Mouse (Mus musculus) neural tube, embryonic 11.5 days (tissue): ENCODE data around the gene Pcdh15. TPM values are rescaled to one million over a fixed set of nuclear protein-coding genes. Genes with fewer than 3 reads are reported as not detected.

ENCODE experiments used
- ATAC-seq: fragments of 200-750 bp; cut with Nextera tagmentation; 2 replicates; pipeline ENCODE4 v1.8.0; 2017; ENCODE audit warnings: moderate number of reproducible peaks, mild to moderate bottlenecking, moderate TSS enrichment, moderate library complexity; ENCODE audit not compliant: insufficient read depth, low FRiP score, low TSS enrichment
- DNase-seq: peaks from one replicate; pipeline ENCODE4 v3.0.0-alpha.2; 2015; ENCODE audit warnings: low spot score
- H3K27ac ChIP-seq: fragments of 300-500 bp; sonication (generic); 2 replicates; pipeline ENCODE4 v1.5.1; 2014; ENCODE audit warnings: low read depth, mild to moderate bottlenecking, low read length
- H3K27me3 ChIP-seq: fragments of 300-500 bp; sonication (generic); 2 replicates; pipeline ENCODE4 v1.6.1; 2014; ENCODE audit warnings: mild to moderate bottlenecking, low read length, mixed read lengths; ENCODE audit not compliant: control insufficient read depth, insufficient read depth
- H3K36me3 ChIP-seq: fragments of 300-500 bp; sonication (generic); 2 replicates; pipeline ENCODE4 v1.6.1; 2014; ENCODE audit warnings: mild to moderate bottlenecking, low read length, moderate library complexity, mixed read lengths; ENCODE audit not compliant: control insufficient read depth, insufficient read depth
- H3K4me1 ChIP-seq: fragments of 300-500 bp; sonication (generic); 2 replicates; pipeline ENCODE4 v1.6.1; 2014; ENCODE audit warnings: low read length, mixed read lengths; ENCODE audit not compliant: control insufficient read depth, insufficient read depth
- H3K4me2 ChIP-seq: fragments of 300-500 bp; sonication (generic); 2 replicates; pipeline ENCODE4 v1.6.1; 2014; ENCODE audit warnings: low read depth, mild to moderate bottlenecking, moderate library complexity
- H3K4me3 ChIP-seq: fragments of 300-500 bp; sonication (generic); 2 replicates; pipeline ENCODE4 v1.5.1; 2014; ENCODE audit warnings: low read depth, low read length
- H3K9ac ChIP-seq: fragments of 300-500 bp; sonication (generic); 2 replicates; pipeline ENCODE4 v1.6.1; 2014; ENCODE audit warnings: mild to moderate bottlenecking, low read length
- H3K9me3 ChIP-seq: fragments of 300-500 bp; sonication (generic); 2 replicates; pipeline ENCODE4 v1.6.1; 2016; ENCODE audit warnings: low read length; ENCODE audit not compliant: control insufficient read depth
- whole genome bisulfite sequencing: fragments of 180-500 bp; shearing (Covaris S2); extraction: QIAGEN DNeasy Blood & Tissue Kit; methylation state at CpG from one replicate; pipeline ENCODE4 v1.1.7; 2014; 5-methylcytosine and 5-hydroxymethylcytosine counted together
- polyA plus RNA-seq: library from polyadenylated mRNA; unstranded; fragments of >200 nt; fragmentation: Nextera tagmentation; extraction: Ambion mirVana; gene quantifications from 2 replicates; pipeline ENCODE4 v1.2.1, GENCODE M21; 2014

The Pcdh15 gene
- polyA plus RNA-seq, 1 experiment from 2014 or later: 1.9 TPM

- H3K9me3 ChIP-seq: no peaks in the 10 kb centered on the region
- H3K36me3 ChIP-seq: no peaks in the 10 kb centered on the region
- H3K27ac ChIP-seq: no peak overlapping the region
- DNase-seq (no peak), ATAC-seq (no peak)
- H3K9ac ChIP-seq: no peak overlapping the region
- H3K4me1 ChIP-seq: no peaks in the 10 kb centered on the region
- WGBS: 97% methylated on average over 5 of the region's 5 CpGs
- H3K4me2 ChIP-seq: no peak overlapping the region
- no peaks in the 10 kb centered on the region for H3K27me3 ChIP-seq
- no peak overlapping the region for H3K4me3 ChIP-seq
Measured at GRCm38 (mm10) chr10:73574711-73575297, 475.7 kb downstream of the Pcdh15 start.

- WGBS: 85% methylated on average over 1 of the region's 1 CpGs
- H3K4me2 ChIP-seq: no peak overlapping the region
- no peaks in the 10 kb centered on the region for H3K36me3 ChIP-seq
- ATAC-seq (no peak), DNase-seq (no peak)
- H3K27me3 ChIP-seq: no peaks in the 10 kb centered on the region
- no peak overlapping the region for H3K4me3 ChIP-seq
- H3K9ac ChIP-seq: no peak overlapping the region
- H3K9me3 ChIP-seq: no peaks in the 10 kb centered on the region
- H3K27ac ChIP-seq: no peak overlapping the region
- H3K4me1 ChIP-seq: no peaks in the 10 kb centered on the region
Measured at GRCm38 (mm10) chr10:73667501-73667900, 568.4 kb downstream of the Pcdh15 start.

GRCm38 (mm10) chr10:73700519-73701286 is 601.6 kb downstream of the Pcdh15 start:
- no peaks in the 10 kb centered on the region for H3K4me1 ChIP-seq
- ATAC-seq (no peak), DNase-seq (no peak)
- H3K4me3 ChIP-seq: no peak overlapping the region
- no peaks in the 10 kb centered on the region for H3K27me3 ChIP-seq
- no peaks in the 10 kb centered on the region for H3K9me3 ChIP-seq
- H3K4me2 ChIP-seq: no peak overlapping the region
- no peak overlapping the region for H3K27ac ChIP-seq
- H3K36me3 ChIP-seq: no peaks in the 10 kb centered on the region
- 79% methylated on average over 5 of the region's 5 CpGs for WGBS
- H3K9ac ChIP-seq: no peak overlapping the region

- Histone ChIP-seq H3K27me3 (no peaks in the 10 kb centered on the region), H3K27ac (no peak overlapping the region), H3K9me3 (no peaks in the 10 kb centered on the region), H3K4me3 (no peak overlapping the region), H3K36me3 (no peaks in the 10 kb centered on the region), H3K4me2 (no peak overlapping the region), H3K4me1 (no peaks in the 10 kb centered on the region), H3K9ac (no peak overlapping the region)
- 88% methylated on average over 7 of the region's 7 CpGs for WGBS
- DNase-seq (no peak), ATAC-seq (no peak)
Measured at GRCm38 (mm10) chr10:73725566-73726240, 626.6 kb downstream of the Pcdh15 start.

GRCm38 (mm10) chr10:73733246-73733645 is 634.1 kb downstream of the Pcdh15 start:
- Histone ChIP-seq H3K4me1 (no peaks in the 10 kb centered on the region), H3K27me3 (no peaks in the 10 kb centered on the region), H3K36me3 (no peaks in the 10 kb centered on the region), H3K9ac (no peak overlapping the region), H3K4me3 (no peak overlapping the region), H3K9me3 (no peaks in the 10 kb centered on the region), H3K27ac (no peak overlapping the region), H3K4me2 (no peak overlapping the region)
- ATAC-seq (no peak), DNase-seq (no peak)
- WGBS: 89% methylated on average over 7 of the region's 7 CpGs

- Histone ChIP-seq H3K9ac (no peak overlapping the region), H3K36me3 (no peaks in the 10 kb centered on the region), H3K4me2 (no peak overlapping the region), H3K9me3 (no peaks in the 10 kb centered on the region), H3K27me3 (no peaks in the 10 kb centered on the region), H3K4me1 (no peaks in the 10 kb centered on the region), H3K27ac (no peak overlapping the region), H3K4me3 (no peak overlapping the region)
- DNase-seq (no peak), ATAC-seq (no peak)
- 28% methylated on average over 2 of the region's 2 CpGs for WGBS
Measured at GRCm38 (mm10) chr10:73749021-73749420, 649.9 kb downstream of the Pcdh15 start.

GRCm38 (mm10) chr10:73753876-73754275 is 654.7 kb downstream of the Pcdh15 start:
- no peaks in the 10 kb centered on the region for H3K4me1 ChIP-seq
- WGBS: 63% methylated on average over 3 of the region's 3 CpGs
- no peaks in the 10 kb centered on the region for H3K36me3 ChIP-seq
- H3K27ac ChIP-seq: no peak overlapping the region
- no peaks in the 10 kb centered on the region for H3K9me3 ChIP-seq
- no peak overlapping the region for H3K4me2 ChIP-seq
- no peak overlapping the region for H3K4me3 ChIP-seq
- H3K9ac ChIP-seq: no peak overlapping the region
- H3K27me3 ChIP-seq: no peaks in the 10 kb centered on the region
- no peak for ATAC-seq
- no peak for DNase-seq

- DNase-seq (no peak), ATAC-seq (no peak)
- H3K27me3 ChIP-seq: no peaks in the 10 kb centered on the region
- H3K9me3 ChIP-seq: no peaks in the 10 kb centered on the region
- no peak overlapping the region for H3K27ac ChIP-seq
- no peak overlapping the region for H3K9ac ChIP-seq
- no peak overlapping the region for H3K4me3 ChIP-seq
- no peak overlapping the region for H3K4me2 ChIP-seq
- H3K36me3 ChIP-seq: no peaks in the 10 kb centered on the region
- WGBS: 63% methylated on average over 4 of the region's 4 CpGs
- no peaks in the 10 kb centered on the region for H3K4me1 ChIP-seq
Measured at GRCm38 (mm10) chr10:73782945-73783344, 683.8 kb downstream of the Pcdh15 start.

GRCm38 (mm10) chr10:73788163-73788562 is 689.0 kb downstream of the Pcdh15 start:
- H3K9me3 ChIP-seq: no peaks in the 10 kb centered on the region
- ATAC-seq (no peak), DNase-seq (no peak)
- H3K9ac ChIP-seq: no peak overlapping the region
- no peak overlapping the region for H3K4me3 ChIP-seq
- no peaks in the 10 kb centered on the region for H3K4me1 ChIP-seq
- H3K27me3 ChIP-seq: no peaks in the 10 kb centered on the region
- no peaks in the 10 kb centered on the region for H3K36me3 ChIP-seq
- no peak overlapping the region for H3K4me2 ChIP-seq
- WGBS: 36% methylated on average over 3 of the region's 3 CpGs
- no peak overlapping the region for H3K27ac ChIP-seq
